Mouse (Mus musculus) right cerebral cortex, adult 18-20 months (tissue): ENCODE data around the gene Eapp.
"Not testable (repeated sequence)": the region's sequence is repeated elsewhere in the genome, so short reads cannot be mapped to it uniquely, and the experiment has no call there.

ENCODE experiments used
- DNase-seq: peaks from one replicate; pipeline ENCODE4 v3.0.0; 2022; ENCODE audit warnings: mixed read lengths

Eapp gene

DNA sequence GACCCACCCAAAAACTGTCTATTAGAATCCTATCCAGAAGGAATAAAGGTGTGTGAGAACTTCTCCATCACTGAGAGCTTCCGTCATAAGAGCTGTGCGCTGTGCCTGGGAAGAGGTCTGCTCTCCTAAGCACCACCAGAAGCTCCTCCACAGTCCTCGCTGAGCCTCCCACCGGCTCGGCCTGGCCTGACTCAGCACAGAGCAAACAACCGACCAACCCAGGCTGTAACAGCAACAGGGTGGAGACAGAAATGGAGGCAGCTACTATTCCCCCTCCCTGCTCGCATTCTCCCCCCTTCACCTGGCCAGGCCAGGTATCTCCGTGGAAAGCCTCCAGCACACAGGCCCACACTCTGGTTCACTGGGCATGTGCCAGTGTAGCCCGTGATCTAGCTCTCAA is 19.0 kb downstream of the Eapp start:
- no peak for DNase-seq

DNA sequence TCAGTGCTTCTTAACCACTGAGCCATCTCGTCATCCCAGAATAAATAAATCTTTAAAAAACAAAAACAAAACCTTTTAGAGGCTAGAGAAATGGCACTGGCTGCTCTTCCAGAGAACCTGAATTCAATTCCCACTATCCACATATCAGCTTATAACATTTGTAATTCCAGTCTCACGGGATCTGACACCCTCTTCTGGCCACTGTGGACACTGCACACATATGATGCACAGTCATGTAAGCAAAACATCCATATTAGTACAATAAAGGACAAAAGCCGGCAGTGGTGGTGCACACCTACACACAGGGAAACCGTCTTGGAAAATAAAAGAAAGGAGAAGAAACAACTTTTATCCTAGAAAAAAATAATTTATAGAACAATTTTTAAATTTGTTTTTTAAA is 20.3 kb downstream of the Eapp start:
- DNase-seq: no peak

DNA sequence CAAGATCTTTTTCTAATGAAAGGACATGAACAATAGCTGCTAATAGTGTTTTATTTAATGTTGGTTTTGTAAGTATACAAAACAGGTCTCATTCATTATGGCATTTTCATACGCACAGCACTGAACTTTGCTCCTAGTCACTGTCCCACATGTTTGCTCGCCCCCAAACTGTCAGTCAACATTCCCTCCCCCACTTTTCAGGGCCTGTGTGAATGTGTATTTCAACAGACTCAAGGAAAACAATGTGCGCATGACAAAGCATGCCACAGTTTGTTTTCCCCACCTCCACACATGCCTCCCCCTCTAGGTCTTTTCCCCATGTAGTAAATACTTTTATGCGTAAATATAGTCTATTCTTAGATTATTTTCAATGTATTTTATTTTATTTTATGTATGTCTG is 24.4 kb downstream of the Eapp start:
- no peak for DNase-seq

DNA sequence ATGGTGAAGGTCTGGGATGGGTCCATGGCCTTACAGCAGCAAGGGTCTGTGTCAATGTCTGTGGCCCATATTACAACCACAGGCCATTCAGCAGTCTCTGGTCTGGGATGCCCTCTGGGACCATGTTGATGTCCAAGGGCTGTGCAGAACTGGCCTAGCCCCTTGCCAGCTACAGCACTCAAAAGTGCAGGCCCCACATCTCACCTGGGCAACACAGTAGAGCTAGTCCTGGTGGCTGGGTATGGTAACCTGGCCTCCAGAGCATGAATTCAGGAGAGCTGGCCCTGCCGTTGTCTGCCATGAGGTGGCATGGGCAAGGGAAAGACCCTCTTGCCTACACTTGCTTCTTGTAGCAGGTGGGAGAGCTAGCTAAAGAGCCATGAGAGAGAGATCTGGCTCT is 27.6 kb downstream of the Eapp start:
- no peak for DNase-seq

DNA sequence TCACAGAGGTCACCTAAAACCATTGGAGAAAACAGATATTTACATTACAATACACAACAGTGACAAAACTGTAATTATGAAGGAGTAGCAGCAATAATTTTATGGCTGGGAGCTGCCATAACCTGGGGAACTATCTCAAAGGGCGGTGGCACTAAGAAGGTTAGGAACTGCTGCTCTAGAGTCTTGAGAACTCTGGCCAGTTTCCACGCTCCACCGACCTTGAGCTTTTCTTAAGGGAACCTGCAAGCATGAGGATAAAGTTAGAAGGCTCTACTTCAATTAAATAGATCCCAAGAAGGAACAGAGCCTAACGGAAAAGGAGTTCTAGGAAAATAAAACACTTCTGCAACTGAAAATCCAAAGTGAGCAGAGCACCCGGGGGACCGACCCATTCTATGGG is 30.2 kb downstream of the Eapp start:
- DNase-seq: no peak

DNA sequence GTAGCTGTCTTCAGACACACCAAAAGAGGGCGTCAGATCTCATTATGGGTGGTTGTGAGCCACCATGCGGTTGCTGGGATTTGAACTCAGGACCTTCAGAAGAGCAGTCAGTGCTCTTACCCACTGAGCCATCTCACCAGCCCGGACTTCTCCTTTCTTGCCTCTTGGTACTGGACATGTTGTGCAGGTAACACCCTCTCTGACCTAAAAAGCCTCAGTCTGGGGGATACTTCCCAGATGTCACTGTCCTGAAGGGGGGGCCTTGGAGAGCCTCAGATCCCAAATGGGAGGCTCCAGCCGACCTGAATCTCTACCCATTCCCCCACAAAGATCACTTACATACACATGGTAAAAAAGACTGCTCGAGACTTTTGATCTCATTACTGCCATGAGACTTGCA is 34.2 kb downstream of the Eapp start:
- DNase-seq: not testable (repeated sequence)

DNA sequence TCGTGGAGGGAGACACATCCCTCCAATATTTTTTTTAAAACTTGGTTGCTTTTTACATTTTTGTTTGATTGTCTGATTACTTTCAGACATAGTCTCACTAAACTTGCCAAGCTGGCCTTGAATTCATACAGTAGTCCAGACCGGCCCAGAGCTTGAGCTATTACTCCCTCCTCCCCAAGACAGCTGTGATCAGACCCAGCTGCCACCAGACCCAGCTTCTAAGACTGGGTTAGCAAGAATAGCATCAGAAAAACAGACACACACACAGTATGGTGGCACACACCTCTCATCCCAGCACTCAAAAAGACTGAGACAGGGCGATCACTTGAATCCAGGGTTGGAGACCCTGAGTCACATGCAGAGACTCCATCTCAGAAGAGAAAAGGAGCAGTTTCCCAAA is 35.8 kb downstream of the Eapp start:
- no peak for DNase-seq

DNA sequence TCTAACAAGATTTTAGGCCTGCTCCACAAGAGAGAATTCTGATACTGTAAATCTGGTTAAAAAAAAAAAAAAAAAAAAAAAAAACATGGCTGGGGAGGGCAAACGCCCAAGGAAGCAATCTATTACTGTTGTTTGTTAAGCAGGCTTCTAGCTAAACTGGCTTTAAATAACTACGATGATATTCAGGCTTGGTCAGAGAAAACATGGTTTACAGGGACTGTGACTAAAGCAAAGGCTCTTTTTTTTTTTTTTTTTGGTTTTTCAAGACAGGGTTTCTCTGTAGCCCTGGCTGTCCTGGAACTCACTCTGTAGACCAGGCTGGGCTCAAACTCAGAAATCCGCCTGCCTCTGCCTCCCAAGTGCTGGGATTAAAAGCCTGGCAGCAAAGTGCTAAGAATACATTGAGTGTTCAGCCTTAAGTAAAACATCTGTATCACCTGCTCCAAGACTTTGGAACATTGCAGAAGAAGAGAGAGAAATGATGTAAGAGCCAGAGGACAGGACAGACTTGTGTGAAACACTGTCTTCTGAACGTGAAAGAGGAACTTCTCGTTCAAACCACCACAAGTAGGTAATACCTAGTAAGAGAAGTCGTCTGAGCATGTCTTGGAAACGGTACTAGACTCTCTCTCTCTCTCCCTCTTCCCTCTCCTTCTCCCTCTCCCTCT is 37.1 kb downstream of the Eapp start:
- no peak for DNase-seq

DNA sequence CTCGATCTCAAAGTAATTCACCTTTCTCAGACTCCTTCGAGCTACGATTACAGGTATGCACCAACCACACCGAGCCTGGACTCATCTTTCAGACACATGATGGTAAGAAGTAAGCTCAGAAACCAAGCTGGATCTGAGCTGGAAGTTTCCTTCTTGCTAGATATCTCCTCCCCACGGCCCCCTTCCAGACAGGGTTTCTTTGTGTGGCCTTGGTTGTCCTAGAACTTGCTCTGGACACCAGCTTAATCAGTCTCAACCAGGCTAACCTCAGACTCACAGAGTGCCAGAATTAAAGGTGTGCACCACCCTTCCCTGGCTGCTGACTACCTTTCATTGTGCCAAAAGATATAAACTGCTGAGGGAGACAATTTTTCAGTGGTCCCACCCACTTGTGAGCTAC is 37.7 kb downstream of the Eapp start:
- DNase-seq: no peak

DNA sequence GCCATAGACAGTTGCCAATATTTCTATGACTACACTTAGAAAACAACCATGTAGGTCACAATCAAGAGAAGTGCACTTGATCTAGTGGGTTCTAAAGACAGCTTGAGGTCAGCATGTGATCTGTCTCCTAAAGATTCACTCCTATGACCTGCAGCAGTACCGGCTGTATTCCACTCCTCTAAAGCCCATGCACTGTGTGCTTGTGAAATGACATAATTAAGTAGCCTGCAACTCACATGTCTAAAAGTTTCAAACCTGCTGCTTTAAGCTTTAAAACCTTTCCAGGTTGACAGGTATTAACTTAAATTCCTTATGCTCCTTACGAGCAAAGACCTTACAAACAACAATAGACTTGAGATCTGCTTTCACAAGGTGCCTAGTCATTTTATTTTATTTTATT is 38.5 kb downstream of the Eapp start:
- no peak for DNase-seq

DNA sequence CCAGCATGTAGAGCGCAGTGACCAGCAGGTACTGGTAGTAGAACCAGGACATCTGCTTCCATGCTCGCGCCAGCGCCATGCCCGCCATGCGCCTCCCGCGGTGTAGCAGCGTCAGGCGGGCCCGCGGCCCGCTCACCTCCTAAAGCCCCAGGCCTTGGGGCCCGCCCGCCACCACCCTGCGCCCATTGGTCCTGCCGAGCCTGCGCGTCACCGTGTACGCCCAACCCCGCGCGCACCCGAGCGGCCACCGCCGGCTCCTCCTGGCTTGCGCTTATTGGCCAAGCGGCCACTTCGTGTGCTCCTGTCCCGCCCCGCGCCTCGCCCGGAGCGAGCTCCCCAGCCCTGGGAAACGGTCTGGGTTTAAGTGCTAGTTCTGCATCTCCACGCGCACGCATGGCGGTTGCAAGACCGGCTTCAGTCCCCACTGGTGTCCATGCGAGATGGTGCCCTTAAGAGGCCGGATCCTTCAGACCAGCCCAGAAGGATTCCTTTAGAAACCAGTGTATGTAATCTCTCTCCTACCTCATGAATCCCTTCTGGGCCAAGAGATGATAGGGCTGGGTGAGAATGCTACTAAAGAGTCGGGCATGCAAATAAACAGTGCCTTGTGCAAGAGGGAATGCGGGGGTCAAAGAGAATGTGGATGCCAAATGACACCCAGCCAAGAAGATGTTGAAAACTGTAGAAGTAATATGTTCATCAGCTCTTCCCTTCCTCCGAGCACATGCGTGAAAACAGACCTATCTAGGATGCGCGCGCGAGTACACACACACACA is 39.1 kb downstream of the Eapp start, which contains the start of gene Sptssa:
TSS of gene Sptssa (minus strand) at position 178 of the 776 bp plus-strand sequence.
- peak; percentile 97 for DNase-seq

DNA sequence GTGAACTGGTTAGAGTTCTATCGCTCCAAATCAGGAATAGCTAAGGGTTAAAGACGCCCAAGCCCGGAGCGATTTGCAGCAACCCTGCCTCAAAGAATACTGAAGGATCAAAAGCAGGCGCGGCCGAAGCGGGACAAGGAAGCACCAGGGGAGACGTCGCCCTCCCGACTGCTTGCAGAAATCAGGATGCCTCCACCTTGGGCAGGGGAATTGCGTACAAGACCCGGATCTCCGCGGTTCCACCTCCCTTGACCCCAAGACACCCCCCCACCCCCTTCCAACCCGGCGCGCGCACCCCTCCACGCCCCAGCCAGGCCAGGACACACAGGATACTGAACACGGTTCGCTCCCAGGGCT is 39.7 kb downstream of the Eapp start:
- DNase-seq: no peak

DNA sequence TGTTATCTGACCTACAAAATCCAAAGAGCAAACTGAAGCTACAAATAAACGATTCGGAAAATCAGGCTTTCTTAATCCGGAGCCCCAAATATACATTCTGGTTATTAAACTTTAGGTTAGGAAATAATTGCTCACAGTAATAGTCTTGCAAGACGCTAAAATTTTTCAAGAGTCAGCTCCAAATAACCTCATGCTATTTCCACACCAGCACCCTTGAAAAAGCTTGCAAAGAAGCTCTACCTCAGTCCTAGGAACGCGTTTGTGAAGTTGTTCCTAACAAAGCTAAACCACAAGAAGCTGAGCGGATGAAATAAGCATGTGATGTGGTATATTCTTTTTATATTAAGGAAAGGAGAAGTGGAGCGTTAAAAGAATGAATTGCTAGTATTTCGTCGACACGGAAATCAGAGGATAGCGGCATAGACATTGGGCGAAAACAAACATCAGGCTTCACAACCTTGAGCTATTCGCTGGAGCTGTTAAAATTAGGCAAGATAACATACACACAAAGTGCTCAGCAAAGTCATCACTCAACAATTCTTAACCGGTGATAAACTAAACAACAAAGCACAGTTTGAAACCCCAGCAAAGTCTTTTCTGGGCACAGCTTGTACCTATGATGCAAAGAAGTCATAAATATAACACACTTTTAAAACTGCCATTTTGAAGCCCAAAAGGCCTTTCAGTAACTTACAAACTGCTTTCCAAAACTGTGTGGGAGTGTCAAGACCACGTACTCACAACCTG is 40.2 kb downstream of the Eapp start:
- DNase-seq: no peak

DNA sequence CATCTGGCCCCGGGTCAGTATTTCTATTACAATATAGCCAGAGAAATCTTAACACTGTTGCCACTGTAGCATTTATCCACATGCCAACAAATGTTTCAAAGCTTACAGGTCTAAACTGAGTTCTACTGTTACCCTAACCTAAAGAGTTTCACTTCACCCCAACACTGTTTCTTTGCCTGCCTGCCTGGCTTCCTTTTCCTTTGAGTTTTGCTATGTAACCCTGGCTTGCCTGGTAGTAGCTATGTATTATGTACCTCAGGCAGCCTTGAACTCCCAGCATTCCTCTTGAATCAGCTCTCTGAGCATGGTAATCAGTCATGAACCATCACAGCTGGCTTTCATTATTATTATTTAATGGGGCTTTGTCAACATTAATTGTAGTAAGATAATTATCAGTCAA is 41.0 kb downstream of the Eapp start:
- no peak for DNase-seq

DNA sequence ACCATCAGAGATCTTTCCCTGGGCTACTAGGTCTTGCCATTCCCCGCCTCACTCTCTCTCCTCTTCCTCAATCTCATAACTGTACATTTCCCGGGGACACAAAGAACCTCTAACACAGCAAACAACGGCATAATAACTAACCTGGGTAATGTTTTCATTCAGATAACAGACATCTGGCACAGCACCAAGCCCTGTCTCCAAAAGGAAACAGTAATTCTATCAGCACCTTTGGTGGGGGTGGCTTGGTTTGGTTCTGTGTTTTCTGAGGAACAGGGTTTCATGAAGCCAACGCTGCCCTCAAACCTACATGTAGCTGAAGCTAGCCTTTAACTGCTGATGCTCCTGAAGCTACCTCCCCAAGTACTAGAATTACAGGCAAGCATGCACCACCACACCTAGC is 41.6 kb downstream of the Eapp start:
- DNase-seq: no peak

DNA sequence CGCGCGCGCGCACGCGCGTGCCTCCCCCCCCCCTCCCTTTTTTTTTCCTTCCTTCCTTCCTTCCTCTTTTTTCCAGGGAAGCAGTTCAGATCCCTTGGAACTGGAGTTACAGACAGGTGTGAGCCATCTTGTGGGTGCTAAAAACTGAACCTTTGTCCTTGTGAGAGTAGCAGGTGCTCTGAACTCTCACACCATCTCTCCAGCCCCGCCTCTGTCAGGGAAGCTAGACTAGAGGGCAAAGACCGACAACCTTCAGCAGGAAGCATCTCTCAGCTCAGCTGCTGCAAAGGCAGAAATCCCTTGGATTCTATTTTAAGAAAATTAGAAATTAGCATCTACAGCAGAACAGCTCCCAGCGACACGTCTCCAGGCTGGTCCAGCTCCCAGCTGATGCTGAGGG is 43.4 kb downstream of the Eapp start:
- no peak for DNase-seq

DNA sequence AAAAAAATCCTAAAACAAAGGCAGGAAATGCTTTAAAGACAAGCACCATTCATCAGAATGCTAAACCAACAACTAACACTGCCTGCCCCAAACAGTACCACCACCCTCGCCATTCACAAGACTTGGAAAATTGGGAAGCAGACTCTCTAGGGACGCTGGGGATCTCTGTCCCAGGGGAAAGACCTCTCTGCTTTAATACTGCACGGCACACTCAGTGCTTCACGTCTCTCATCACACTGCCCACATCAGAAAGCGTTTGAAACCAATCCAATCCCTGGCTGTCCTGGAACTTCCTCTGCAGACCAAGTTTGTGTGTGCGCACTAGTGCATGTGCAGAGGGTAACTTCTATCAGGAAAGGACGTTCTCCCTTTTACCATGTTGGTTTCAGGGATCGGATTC is 43.9 kb downstream of the Eapp start:
- DNase-seq: no peak

DNA sequence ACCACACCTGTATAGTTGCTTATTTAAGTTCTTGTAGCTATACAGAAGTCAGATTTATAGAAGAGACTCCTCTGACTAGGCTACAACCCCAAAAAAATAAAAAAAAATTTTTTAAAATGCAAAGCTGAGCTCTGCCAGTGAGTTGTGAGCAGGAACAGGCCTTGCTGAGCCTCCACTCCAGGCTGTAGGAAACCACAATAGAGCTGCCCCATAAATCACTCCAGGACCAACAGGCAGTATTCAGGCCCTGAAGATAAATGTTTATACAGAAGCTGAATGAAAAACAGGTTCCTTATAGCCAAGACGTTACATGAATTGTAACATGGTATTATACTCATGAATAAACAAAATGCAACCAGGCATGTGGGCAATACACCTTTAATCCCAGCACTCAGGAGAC is 44.5 kb downstream of the Eapp start:
- no peak for DNase-seq

DNA sequence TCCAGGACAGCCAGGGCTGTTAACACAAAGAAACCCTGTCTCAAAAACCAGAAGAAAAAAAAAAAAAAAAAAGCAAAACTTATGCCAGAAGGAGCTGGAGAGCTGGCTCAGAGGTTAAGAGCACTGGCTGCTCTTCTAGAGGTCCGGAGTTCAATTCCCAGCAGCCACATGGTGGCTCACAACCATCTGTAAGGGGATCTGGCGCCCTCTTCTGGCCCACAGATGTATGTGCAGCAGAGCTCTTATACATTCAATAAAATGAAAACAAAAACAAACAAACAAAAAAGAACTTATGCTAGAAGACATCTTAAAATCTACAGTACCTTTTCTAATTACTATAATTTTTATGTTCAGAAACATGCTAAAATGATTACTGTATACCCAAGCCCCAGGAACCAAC is 50.8 kb downstream of the Eapp start:
- no peak for DNase-seq

DNA sequence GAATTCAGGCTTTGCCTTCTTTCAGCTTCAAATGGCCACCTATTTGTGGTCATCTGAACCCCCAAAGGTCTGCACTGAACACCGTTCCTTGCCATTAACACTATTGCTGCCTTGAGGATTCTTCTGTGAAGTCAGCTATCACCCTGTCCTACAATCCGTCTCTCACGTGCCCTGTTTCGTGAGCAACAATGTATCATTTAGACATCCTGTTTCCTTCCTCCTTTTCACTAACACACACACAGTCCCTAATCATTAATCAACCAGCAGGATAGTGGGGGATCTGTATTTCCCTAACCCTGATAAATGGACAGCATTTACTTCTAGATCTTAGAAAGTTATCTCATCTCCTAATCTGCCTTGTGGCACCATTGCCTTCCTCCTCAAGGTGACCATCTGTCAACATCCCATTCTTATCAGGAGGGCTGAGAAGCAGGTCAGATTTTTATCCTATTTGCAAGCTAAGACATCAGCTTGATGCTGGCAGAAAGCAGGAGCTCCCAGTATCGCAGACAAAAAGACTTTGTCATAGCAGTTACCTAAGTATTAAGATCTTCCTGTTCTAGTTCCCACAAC is 52.3 kb downstream of the Eapp start:
- no peak for DNase-seq

DNA sequence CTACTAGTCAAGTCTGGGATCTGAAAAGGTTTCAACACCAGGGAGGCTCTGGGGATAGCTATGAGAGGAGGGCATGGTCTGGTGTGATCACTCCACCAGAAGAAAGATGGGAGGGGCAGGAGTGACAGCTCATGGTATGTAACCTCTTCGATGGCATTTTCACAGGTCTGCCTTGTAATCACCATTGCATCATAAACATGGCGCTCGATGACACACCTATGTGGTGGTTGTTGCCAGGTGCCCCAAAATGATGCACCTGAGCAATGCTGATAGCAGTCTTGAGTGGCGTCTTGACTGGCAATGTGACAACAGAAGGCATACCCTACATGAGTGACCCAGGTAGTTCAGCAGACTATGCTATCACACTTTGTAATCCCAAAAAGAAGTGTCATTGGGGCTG is 54.3 kb downstream of the Eapp start:
- no peak for DNase-seq

DNA sequence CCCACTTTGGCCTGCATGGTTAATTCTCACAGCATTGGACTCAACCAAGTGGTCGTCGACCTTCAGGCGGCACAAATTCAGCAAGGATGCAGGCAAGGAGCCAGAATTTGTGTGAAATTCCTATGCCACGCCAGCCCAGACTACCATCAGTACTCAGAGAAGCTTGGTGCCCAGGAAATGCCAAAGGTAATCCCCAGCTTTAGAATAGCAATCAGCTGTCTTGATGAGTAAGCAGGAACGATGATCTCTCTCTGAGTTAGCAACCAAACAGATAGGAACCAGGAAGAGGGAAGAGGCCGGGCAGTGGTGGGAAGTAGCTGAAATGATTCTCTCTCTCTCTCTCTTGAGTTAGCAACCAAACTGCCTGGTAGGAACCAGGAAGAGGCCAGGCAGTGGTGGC is 55.4 kb downstream of the Eapp start:
- peak; percentile 13 for DNase-seq

DNA sequence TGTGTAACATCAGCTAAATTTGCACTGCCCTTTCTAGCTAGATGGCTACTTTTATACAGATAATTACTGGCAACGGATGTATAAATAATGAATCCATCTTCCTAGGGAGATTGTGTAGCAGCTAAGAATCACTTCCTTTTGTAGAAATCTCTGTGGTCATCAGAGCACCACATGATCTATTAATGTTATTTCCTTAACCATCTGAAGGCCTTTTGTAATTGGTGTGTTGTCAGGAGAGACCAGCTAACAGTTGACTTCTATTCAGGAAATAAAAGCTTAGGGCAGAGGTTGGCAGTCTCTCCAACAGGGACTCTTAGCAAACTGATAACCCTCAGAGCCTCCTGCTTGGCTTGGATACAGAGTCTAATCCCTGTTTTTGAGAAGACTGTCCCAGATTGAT is 58.7 kb downstream of the Eapp start:
- no peak for DNase-seq

DNA sequence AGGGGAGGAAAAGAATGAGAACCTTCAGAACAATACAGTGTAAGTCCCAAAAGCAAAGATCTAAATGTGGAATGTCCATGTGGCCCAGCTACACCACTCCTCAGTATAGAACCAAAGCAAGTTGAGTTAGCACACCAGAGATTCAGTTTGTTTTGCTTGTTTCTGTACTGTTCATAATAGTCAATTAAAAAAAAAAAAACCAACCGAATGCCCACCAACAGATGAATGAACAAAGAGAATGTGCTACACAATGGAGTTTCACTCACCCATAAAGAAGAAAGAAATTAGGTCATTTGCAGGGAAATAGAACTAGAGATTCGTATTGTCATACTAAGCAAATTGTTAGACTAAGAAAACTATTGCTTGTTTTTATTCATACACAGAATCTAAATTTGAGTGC is 63.6 kb downstream of the Eapp start:
- no peak for DNase-seq
